Mouse (Mus musculus): Measurements from ENCODE around the gene Abhd16a.

GRCm38 (mm10) chr17:35103221-35103690, 14.2 kb downstream of the Abhd16a start:
- no peak for TF ChIP-seq CTCF (IDR thresholded peaks at IDR 0.05; ENCODE audit: control insufficient read depth, insufficient read depth, low read length)
- TF ChIP-seq POLR2A (IDR thresholded peaks at IDR 0.05; ENCODE audit: borderline replicate concordance, control insufficient read depth, low read depth, low read length) = no peak

All from bone marrow, adult 2 months (tissue).